Mouse (Mus musculus): ENCODE data around the gene Trp53i11.

DNA sequence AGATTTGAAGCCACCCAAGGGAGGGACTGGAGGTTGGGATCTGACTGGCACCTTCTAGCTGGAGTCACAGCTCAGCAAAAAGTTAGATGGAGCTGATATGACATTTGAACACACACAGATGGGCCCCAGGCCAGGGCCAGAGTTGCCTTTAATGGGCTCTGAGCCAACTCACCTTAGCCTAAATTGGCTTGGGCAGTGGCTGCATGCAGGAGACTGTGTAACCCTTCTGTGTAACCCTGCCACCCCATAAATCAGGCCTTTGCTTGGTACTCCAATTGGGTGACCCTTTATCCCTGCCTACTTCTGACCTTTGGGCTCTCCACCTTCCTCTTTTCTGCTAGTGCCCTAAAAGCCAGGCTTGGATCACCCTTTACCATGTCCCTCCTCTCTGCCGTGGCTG is 49.7 kb downstream of the Trp53i11 start:
- no peak for TF ChIP-seq CTCF (IDR thresholded peaks at IDR 0.05; ENCODE audit: low read depth, low read length)
- TF ChIP-seq POLR2AphosphoS5 (IDR thresholded peaks at IDR 0.05; ENCODE audit: insufficient replicate concordance, low read depth, low read length), result no peak
- TF ChIP-seq GATA1 (IDR thresholded peaks at IDR 0.05; ENCODE audit: borderline replicate concordance, low read length), result no peak

Measured in G1E (cell line).